In the genomic region with DNA sequence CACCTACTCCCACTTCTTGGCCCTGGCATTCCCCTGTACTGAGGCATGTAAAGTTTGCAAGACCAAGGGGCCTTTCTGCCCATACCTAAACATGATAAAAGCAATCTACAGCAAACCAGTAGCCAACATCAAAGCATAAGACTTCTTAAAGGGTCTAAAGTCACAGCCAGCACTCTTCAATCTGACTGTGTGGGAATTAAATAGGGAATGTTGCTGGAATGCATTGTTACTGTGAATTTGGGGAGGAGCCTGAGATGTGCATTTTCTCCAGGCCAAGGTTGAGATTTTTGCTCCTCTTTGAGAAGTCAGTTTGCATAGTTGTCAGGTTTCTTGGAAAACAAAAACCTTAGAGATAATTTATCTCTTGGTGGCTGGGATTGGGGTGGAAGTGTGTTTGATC, we compare ENCODE assay signal across 29 mouse cellular contexts.
"Had no signal": no experiment of that assay in that cellular context is flagged by ENCODE, and none has a peak within 500 bp of the region (broad histone marks: within the 10 kb centered on the region; RNA-seq: fewer than 3 reads in every experiment).

No protein-coding gene starts in this region.

- H3K4me1 ChIP-seq: hindbrain, embryonic 10.5 days; hindbrain, embryonic 12.5 days; hindbrain, embryonic 13.5 days; hindbrain, embryonic 15.5 days had no signal

- H3K27ac ChIP-seq: heart, embryonic 10.5 days; heart, embryonic 13.5 days; heart, embryonic 15.5 days; hindbrain, embryonic 10.5 days; hindbrain, embryonic 12.5 days; hindbrain, embryonic 13.5 days; hindbrain, embryonic 14.5 days; hindbrain, embryonic 15.5 days; hindbrain, postnatal 0 days; intestine, embryonic 15.5 days; kidney, embryonic 15.5 days; layer of hippocampus, adult 2 months; left cerebral cortex, adult 2 months had no signal

- DNase-seq: heart, postnatal 10 days; heart, postnatal 14 days; heart, postnatal 36 days; heart, postnatal 4 days; kidney, adult 11 months; kidney, adult 18-20 months; kidney, postnatal 14 days; kidney, postnatal 25 days; kidney, postnatal 4 days; layer of hippocampus, adult 9-11 months; layer of hippocampus, postnatal 36 days had no signal

- H3K9me3 ChIP-seq: heart, embryonic 10.5 days; heart, embryonic 12.5 days; heart, embryonic 13.5 days; heart, embryonic 15.5 days; hindbrain, embryonic 10.5 days; hindbrain, embryonic 12.5 days; hindbrain, embryonic 13.5 days; hindbrain, embryonic 15.5 days; intestine, embryonic 15.5 days; kidney, embryonic 15.5 days had no signal

- H3K4me3 ChIP-seq: heart, embryonic 10.5 days; heart, embryonic 12.5 days; heart, embryonic 13.5 days; heart, embryonic 15.5 days; hindbrain, embryonic 10.5 days; hindbrain, embryonic 12.5 days; hindbrain, embryonic 13.5 days; hindbrain, embryonic 15.5 days; intestine, embryonic 15.5 days; kidney, embryonic 15.5 days; layer of hippocampus, adult 2 months; left cerebral cortex, adult 2 months had no signal

- ATAC-seq: hindbrain, embryonic 16.5 days; hindbrain, postnatal 0 days; intestine, embryonic 15.5 days; intestine, embryonic 16.5 days; intestine, postnatal 0 days had no signal

- H3K4me2 ChIP-seq: heart, embryonic 11.5 days; heart, embryonic 12.5 days; heart, embryonic 13.5 days; heart, embryonic 15.5 days; hindbrain, embryonic 12.5 days; hindbrain, embryonic 13.5 days; hindbrain, embryonic 14.5 days; hindbrain, embryonic 15.5 days; intestine, embryonic 15.5 days; kidney, embryonic 15.5 days had no signal

- H3K9ac ChIP-seq: heart, embryonic 12.5 days; heart, embryonic 13.5 days; heart, embryonic 15.5 days; hindbrain, embryonic 12.5 days; hindbrain, embryonic 13.5 days; hindbrain, embryonic 14.5 days; hindbrain, embryonic 15.5 days; intestine, embryonic 15.5 days; kidney, embryonic 15.5 days had no signal

- H3K27me3 ChIP-seq: heart, embryonic 12.5 days; heart, embryonic 13.5 days; heart, embryonic 15.5 days; hindbrain, embryonic 12.5 days; hindbrain, embryonic 13.5 days; hindbrain, embryonic 15.5 days; intestine, embryonic 15.5 days; kidney, embryonic 15.5 days had no signal
